Mouse (Mus musculus) forebrain, postnatal 0 days (tissue): ENCODE measurements around the gene Il10rb. TPM values are rescaled to one million over a fixed set of nuclear protein-coding genes. Genes with fewer than 3 reads are reported as not detected.
A peak's percentile ranks its signal among the peaks of the same experiment; 100 is the strongest.

ENCODE experiments used
- ATAC-seq: fragments of 200-750 bp; cut with Nextera tagmentation; 2 replicates; pipeline ENCODE4 v1.8.0; 2017; ENCODE audit warnings: mild to moderate bottlenecking, moderate library complexity
- DNase-seq: peaks from one replicate; pipeline ENCODE4 v3.0.0-alpha.2; 2015
- H3K27ac ChIP-seq: fragments of 300-500 bp; sonication (generic); 2 replicates; pipeline ENCODE4 v1.5.1; 2014; ENCODE audit warnings: low read depth, mild to moderate bottlenecking, antibody characterized with exemption, low read length, moderate library complexity, mixed read lengths
- H3K27me3 ChIP-seq: fragments of 300-500 bp; sonication (generic); 2 replicates; pipeline ENCODE4 v1.6.1; 2014; ENCODE audit warnings: mild to moderate bottlenecking, low read length, mixed read lengths; ENCODE audit not compliant: insufficient read depth
- H3K36me3 ChIP-seq: fragments of 300-500 bp; sonication (generic); 2 replicates; pipeline ENCODE4 v1.6.1; 2014; ENCODE audit warnings: mild to moderate bottlenecking, moderate library complexity; ENCODE audit not compliant: insufficient read depth
- H3K4me1 ChIP-seq: fragments of 300-500 bp; sonication (generic); 2 replicates; pipeline ENCODE4 v1.6.1; 2014; ENCODE audit warnings: antibody characterized with exemption; ENCODE audit not compliant: insufficient read depth
- H3K4me2 ChIP-seq: fragments of 300-500 bp; sonication (generic); 2 replicates; pipeline ENCODE4 v1.6.1; 2014; ENCODE audit warnings: low read depth, mild to moderate bottlenecking, moderate library complexity
- H3K4me3 ChIP-seq: fragments of 300-500 bp; sonication (generic); 2 replicates; pipeline ENCODE4 v1.5.1; 2014; ENCODE audit warnings: low read depth, low read length, mixed read lengths
- H3K9ac ChIP-seq: fragments of 300-500 bp; sonication (generic); 2 replicates; pipeline ENCODE4 v1.6.1; 2014; ENCODE audit warnings: mild to moderate bottlenecking
- H3K9me3 ChIP-seq: fragments of 300-500 bp; sonication (generic); 2 replicates; pipeline ENCODE4 v1.6.1; 2016; ENCODE audit warnings: low read length
- CTCF ChIP-seq: sonication (generic); IDR thresholded peaks from 2 replicates; pipeline ENCODE4 v1.5.1; 2016; ENCODE audit warnings: antibody characterized with exemption, control low read depth, low read depth
- WGBS: fragments of 180-500 bp; shearing (Covaris S2); extraction: QIAGEN DNeasy Blood & Tissue Kit; methylation state at CpG from one replicate; pipeline ENCODE4 v1.1.7; 2014; 5-methylcytosine and 5-hydroxymethylcytosine counted together
- polyA plus RNA-seq: library from polyadenylated mRNA; unstranded; fragments of >200 nt; fragmentation: Nextera tagmentation; extraction: Ambion mirVana; gene quantifications from 2 replicates; pipeline ENCODE4 v1.2.1, GENCODE M21; 2015
- total RNA-seq: library from RNA; depleted of rRNA; stranded (reverse); fragments of >200 nt; gene quantifications from 2 replicates; pipeline ENCODE4 v1.2.3, GENCODE M21; 2014

Gene Il10rb
- total and polyA plus RNA-seq, 2 experiments from 2014 or later: 7.9 to 9.2 TPM

GRCm38 (mm10) chr16:91403784-91404183 lies 2.2 kb upstream of the Il10rb start:
- WGBS: 82% methylated on average over 9 of the region's 9 CpGs
- ATAC-seq: no peak
- H3K4me2 ChIP-seq: no peak overlapping the region

GRCm38 (mm10) chr16:91404187-91404586 lies 1.8 kb upstream of the Il10rb start:
- peaks cover 14% of the 10 kb centered on the region for H3K36me3 ChIP-seq
- ATAC-seq (no peak), DNase-seq (no peak)
- H3K27ac ChIP-seq: no peak overlapping the region
- no peak overlapping the region for H3K9ac ChIP-seq
- no peak for TF ChIP-seq CTCF
- H3K9me3 ChIP-seq: no peaks in the 10 kb centered on the region
- 95% methylated on average over 8 of the region's 8 CpGs for WGBS
- no peaks in the 10 kb centered on the region for H3K4me1 ChIP-seq
- no peak overlapping the region for H3K4me2 ChIP-seq
- H3K4me3 ChIP-seq: no peak overlapping the region
- H3K27me3 ChIP-seq: no peaks in the 10 kb centered on the region

More at GRCm38 (mm10) chr16:91403784-91404183, 2.2 kb upstream of the Il10rb start:
- no peak for TF ChIP-seq CTCF
- no peak overlapping the region for H3K9ac ChIP-seq
- H3K27ac ChIP-seq: no peak overlapping the region
- no peak overlapping the region for H3K4me3 ChIP-seq
- peaks cover 14% of the 10 kb centered on the region for H3K36me3 ChIP-seq
- H3K9me3 ChIP-seq: no peaks in the 10 kb centered on the region
- H3K4me1 ChIP-seq: no peaks in the 10 kb centered on the region
- DNase-seq: no peak
- H3K27me3 ChIP-seq: no peaks in the 10 kb centered on the region

DNA sequence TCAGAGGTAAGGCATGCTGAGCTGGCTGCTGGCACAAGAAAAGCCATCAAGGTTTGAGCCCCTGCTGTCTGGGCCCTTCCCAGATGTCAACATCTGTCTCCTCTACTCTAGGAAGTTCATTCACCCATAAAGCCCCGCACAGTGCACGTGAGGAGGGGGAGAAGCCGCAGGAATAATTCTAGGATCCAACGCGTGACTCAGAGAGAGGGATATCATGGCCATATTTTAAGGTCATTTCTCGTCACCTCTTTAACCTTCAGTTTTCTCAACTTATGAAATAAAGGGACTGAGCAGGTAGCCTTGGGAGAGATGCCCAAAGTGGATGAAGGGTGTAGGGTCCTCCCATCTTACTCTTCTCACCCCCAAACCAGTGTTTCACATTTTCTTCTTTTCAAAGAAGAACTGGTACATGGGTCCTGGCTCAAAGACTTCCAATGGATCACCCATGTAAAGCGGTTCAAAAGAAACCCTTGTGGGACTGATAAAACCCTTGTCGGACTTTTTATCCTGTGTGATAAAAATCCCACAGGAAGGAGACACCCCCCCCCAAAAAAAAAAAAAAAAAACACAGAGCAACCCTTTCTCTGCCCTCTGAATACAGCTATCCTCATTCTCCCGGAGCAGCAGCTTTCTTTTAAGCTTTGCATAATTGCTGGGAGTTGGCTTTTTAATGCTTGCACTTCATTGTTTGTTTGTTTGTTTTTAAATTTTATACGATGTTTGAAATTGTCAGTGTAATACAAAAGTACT lies 961 bp upstream of the Il10rb start:
- no peaks in the 10 kb centered on the region for H3K9me3 ChIP-seq
- no peak overlapping the region for H3K4me3 ChIP-seq
- H3K27ac ChIP-seq: no peak overlapping the region
- WGBS: 71% methylated on average over 10 of the region's 10 CpGs
- ATAC-seq (no peak), DNase-seq (no peak)
- no peaks in the 10 kb centered on the region for H3K27me3 ChIP-seq
- no peak for TF ChIP-seq CTCF
- peaks cover 14% of the 10 kb centered on the region for H3K36me3 ChIP-seq
- H3K4me2 ChIP-seq: no peak overlapping the region
- no peaks in the 10 kb centered on the region for H3K4me1 ChIP-seq
- H3K9ac ChIP-seq: no peak overlapping the region

DNA sequence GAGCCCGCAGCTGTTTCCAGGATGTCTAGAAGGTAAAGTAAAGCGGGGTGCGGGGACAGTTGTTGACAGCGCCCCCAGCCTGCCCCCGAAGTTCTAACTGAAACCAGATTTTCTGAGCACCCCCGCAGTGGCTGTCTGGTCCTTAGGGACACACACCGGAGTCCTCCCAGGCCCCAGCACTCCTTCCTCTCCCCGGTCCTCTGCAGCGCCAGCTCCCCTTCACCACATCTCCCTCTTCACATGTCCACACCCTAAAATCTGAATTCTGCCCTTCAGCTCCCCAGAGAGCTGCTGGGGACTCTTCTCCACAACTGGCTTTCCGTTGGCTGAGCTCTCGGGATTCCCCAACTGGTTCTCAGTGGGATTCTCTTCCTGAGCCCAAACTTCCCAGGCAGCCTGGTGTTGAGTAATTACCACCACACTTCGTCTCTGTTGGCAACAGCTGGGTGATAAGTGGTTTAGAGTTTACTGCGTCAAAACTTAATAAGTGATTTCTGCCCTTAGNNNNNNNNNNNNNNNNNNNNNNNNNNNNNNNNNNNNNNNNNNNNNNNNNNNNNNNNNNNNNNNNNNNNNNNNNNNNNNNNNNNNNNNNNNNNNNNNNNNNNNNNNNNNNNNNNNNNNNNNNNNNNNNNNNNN lies 739 bp downstream of the Il10rb start:
- Histone ChIP-seq H3K27me3 (no peaks in the 10 kb centered on the region), H3K36me3 (peaks cover 9% of the 10 kb centered on the region; the same call in 1 of the 2 replicates), H3K27ac (peak overlapping the region; percentile 57), H3K9ac (peak overlapping the region; percentile 61), H3K4me2 (peak overlapping the region; percentile 98), H3K4me3 (peak overlapping the region; percentile 54), H3K4me1 (no peaks in the 10 kb centered on the region), H3K9me3 (no peaks in the 10 kb centered on the region)
- DNase-seq: peak; percentile 37
- WGBS: 5% methylated on average over 13 of the region's 13 CpGs
- peak; percentile 41 for ATAC-seq
- peak; percentile 7; the same call in 1 of the 2 replicates for TF ChIP-seq CTCF

GRCm38 (mm10) chr16:91413102-91413844 lies 7.3 kb downstream of the Il10rb start:
- 74% methylated on average over 12 of the region's 12 CpGs for WGBS

GRCm38 (mm10) chr16:91415391-91416189 lies 9.6 kb downstream of the Il10rb start:
- H3K9ac ChIP-seq: no peak overlapping the region
- no peak overlapping the region for H3K4me2 ChIP-seq
- no peaks in the 10 kb centered on the region for H3K9me3 ChIP-seq
- no peak for DNase-seq
- no peak overlapping the region for H3K4me3 ChIP-seq
- 86% methylated on average over 9 of the region's 9 CpGs for WGBS
- no peaks in the 10 kb centered on the region for H3K4me1 ChIP-seq
- H3K27me3 ChIP-seq: no peaks in the 10 kb centered on the region
- no peak for ATAC-seq
- no peaks in the 10 kb centered on the region; the same call in 1 of the 2 replicates for H3K36me3 ChIP-seq
- H3K27ac ChIP-seq: no peak overlapping the region
- TF ChIP-seq CTCF: no peak

More at GRCm38 (mm10) chr16:91413102-91413844, 7.3 kb downstream of the Il10rb start:
- H3K9me3 ChIP-seq: no peaks in the 10 kb centered on the region
- TF ChIP-seq CTCF: no peak
- no peak overlapping the region for H3K4me3 ChIP-seq
- no peaks in the 10 kb centered on the region for H3K27me3 ChIP-seq
- H3K4me1 ChIP-seq: no peaks in the 10 kb centered on the region
- H3K4me2 ChIP-seq: no peak overlapping the region
- H3K9ac ChIP-seq: no peak overlapping the region
- no peak for ATAC-seq
- no peak overlapping the region for H3K27ac ChIP-seq
- no peaks in the 10 kb centered on the region for H3K36me3 ChIP-seq
- DNase-seq: no peak
